Mouse (Mus musculus) G1E (cell line): ENCODE results near the gene Dhcr24. TPM values are rescaled to one million over a fixed set of nuclear protein-coding genes. Genes with fewer than 3 reads are reported as not detected.
A peak's percentile ranks its signal among the peaks of the same experiment; 100 is the strongest.

ENCODE experiments used
- ATAC-seq: 2 replicates; pipeline ENCODE4 v1.8.0; 2016; ENCODE audit warnings: mild to moderate bottlenecking; ENCODE audit not compliant: insufficient number of reproducible peaks, poor library complexity, low FRiP score, severe bottlenecking; ENCODE audit errors: extremely low read depth
- DNase-seq: peaks from one replicate; pipeline ENCODE4 v3.0.0; 2012; ENCODE audit warnings: low spot score
- H3K27me3 ChIP-seq: 2 replicates; pipeline ENCODE4 v1.6.1; 2012; ENCODE audit warnings: mild to moderate bottlenecking, low read length, inconsistent platforms; ENCODE audit not compliant: insufficient read depth
- H3K36me3 ChIP-seq: replicated peaks from 2 replicates; pipeline ENCODE3; 2012; ENCODE audit warnings: mild to moderate bottlenecking, inconsistent platforms
- H3K4me1 ChIP-seq: 2 replicates; pipeline ENCODE4 v1.6.1; 2012; ENCODE audit warnings: low read depth, low read length, inconsistent platforms, mixed read lengths; ENCODE audit not compliant: insufficient read depth
- H3K4me3 ChIP-seq: 2 replicates; pipeline ENCODE4 v1.5.1; 2012; ENCODE audit warnings: low read depth, mild to moderate bottlenecking, inconsistent platforms, low read length, moderate library complexity, mixed read lengths
- H3K9me3 ChIP-seq: replicated peaks from 2 replicates; pipeline ENCODE4 v1.6.1; 2012; ENCODE audit warnings: inconsistent platforms
- CTCF ChIP-seq: IDR thresholded peaks from 2 replicates; pipeline ENCODE4 v1.5.1; 2012; ENCODE audit warnings: low read depth, low read length, inconsistent platforms, mixed read lengths
- GATA1 ChIP-seq: IDR thresholded peaks from 2 replicates; pipeline ENCODE4 v1.6.1; 2012; ENCODE audit warnings: borderline replicate concordance, low read length, inconsistent platforms, mixed read lengths
- GATA2 ChIP-seq: IDR thresholded peaks from 2 replicates; pipeline ENCODE4 v1.6.1; 2012; ENCODE audit warnings: low read depth, low read length, inconsistent platforms, borderline replicate concordance
- POLR2AphosphoS5 ChIP-seq: IDR thresholded peaks from 2 replicates; pipeline ENCODE4 v1.6.1; 2012; ENCODE audit warnings: low read depth, low read length, inconsistent platforms; ENCODE audit not compliant: insufficient replicate concordance
- TAL1 ChIP-seq: conservative IDR thresholded peaks from 2 replicates; pipeline ENCODE4 v1.6.1; 2012; ENCODE audit warnings: low read depth, low read length, inconsistent platforms, mixed read lengths
- polyA plus RNA-seq: library from polyadenylated mRNA; stranded (reverse); fragments of >175 nt; gene quantifications from 2 replicates; pipeline ENCODE4 v1.2.3, GENCODE M21; 2012
- total RNA-seq, 2 experiments: library from RNA; stranded (forward) in 1 of 2; stranded (reverse) in 1 of 2; fragments of 200-1000 nt in 1 of 2; fragments of >200 nt in 1 of 2; fragmentation: Nextera tagmentation in 1 of 2; gene quantifications; 2 replicates each; pipeline ENCODE4 v1.2.3; 2014 to 2017

The Dhcr24 gene
- total and polyA plus RNA-seq, 3 experiments, result 15.4 to 43.4 (median 33.2) TPM

- TF ChIP-seq TAL1, result no peak
- TF ChIP-seq CTCF, result no peak
- no peak for TF ChIP-seq GATA2
- TF ChIP-seq GATA1, result no peak
- TF ChIP-seq POLR2AphosphoS5, result no peak
- no peak for ATAC-seq
Measured at GRCm38 (mm10) chr4:106607905-106608304, 47.1 kb downstream of the Dhcr24 start.

DNA sequence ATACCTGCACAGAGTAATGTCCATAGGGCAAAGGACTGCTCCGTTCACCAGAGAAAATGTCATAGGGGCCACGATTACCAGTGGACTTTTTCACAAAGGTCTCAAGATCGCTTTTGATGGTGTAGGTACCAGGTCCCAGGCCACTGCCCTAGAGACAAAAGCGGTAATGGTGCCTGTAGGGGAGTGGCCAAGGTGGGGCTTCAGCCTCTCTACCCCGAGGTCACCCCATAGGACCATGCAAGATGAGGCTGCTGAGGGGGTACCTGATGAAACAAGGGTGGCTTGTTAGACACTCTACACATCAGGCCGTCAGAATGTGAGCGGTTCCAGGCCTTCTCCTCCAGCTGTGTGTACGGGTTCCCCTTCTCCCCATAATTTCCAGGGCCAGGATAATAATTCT lies 52.3 kb downstream of the Dhcr24 start:
- H3K36me3 ChIP-seq, result no peaks in the 10 kb centered on the region
- peaks cover 55% of the 10 kb centered on the region for H3K4me1 ChIP-seq
- H3K27me3 ChIP-seq, result peaks cover 27% of the 10 kb centered on the region
- DNase-seq (no peak), ATAC-seq (no peak)
- no peak for TF ChIP-seq CTCF
- TF ChIP-seq GATA2, result no peak
- no peak for TF ChIP-seq GATA1
- TF ChIP-seq POLR2AphosphoS5, result no peak
- TF ChIP-seq TAL1, result no peak
- no peak overlapping the region for H3K4me3 ChIP-seq
- no peaks in the 10 kb centered on the region for H3K9me3 ChIP-seq

More at GRCm38 (mm10) chr4:106607905-106608304, 47.1 kb downstream of the Dhcr24 start:
- Histone ChIP-seq H3K4me1 (peaks cover 13% of the 10 kb centered on the region), H3K36me3 (no peaks in the 10 kb centered on the region), H3K9me3 (no peaks in the 10 kb centered on the region; the same call in 1 of the 2 replicates), H3K27me3 (peaks cover 5% of the 10 kb centered on the region; the same call in 1 of the 2 replicates), H3K4me3 (no peak overlapping the region)
- no peak for DNase-seq

DNA sequence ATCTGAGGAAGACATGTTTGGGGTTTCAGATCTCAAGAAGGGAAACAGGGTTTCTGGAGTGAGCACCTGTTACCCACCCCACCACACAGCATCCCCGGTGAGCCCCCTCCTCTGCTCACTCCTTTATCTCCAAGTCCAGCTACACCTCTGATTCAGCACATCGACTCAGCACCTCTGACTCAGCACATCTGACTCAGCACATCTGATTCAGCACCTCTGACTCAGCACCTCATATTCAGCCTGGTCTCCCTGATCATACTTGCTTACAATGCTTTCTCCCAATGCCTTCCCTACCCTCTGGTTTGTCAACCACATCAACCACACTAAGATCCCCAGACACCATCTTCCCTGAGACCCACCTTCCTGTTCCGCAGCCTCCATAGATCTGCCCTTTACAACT lies 52.7 kb downstream of the Dhcr24 start:
- peak; percentile 55 for TF ChIP-seq TAL1
- no peak for TF ChIP-seq GATA1
- TF ChIP-seq POLR2AphosphoS5, result no peak
- no peak for TF ChIP-seq CTCF
- no peak for TF ChIP-seq GATA2
- Histone ChIP-seq H3K36me3 (no peaks in the 10 kb centered on the region), H3K9me3 (no peaks in the 10 kb centered on the region), H3K4me3 (peak overlapping the region; percentile 8; the same call in 1 of the 2 replicates), H3K27me3 (peaks cover 27% of the 10 kb centered on the region), H3K4me1 (peaks cover 55% of the 10 kb centered on the region)
- ATAC-seq, result peak; percentile 59
- peak; percentile 16 for DNase-seq

DNA sequence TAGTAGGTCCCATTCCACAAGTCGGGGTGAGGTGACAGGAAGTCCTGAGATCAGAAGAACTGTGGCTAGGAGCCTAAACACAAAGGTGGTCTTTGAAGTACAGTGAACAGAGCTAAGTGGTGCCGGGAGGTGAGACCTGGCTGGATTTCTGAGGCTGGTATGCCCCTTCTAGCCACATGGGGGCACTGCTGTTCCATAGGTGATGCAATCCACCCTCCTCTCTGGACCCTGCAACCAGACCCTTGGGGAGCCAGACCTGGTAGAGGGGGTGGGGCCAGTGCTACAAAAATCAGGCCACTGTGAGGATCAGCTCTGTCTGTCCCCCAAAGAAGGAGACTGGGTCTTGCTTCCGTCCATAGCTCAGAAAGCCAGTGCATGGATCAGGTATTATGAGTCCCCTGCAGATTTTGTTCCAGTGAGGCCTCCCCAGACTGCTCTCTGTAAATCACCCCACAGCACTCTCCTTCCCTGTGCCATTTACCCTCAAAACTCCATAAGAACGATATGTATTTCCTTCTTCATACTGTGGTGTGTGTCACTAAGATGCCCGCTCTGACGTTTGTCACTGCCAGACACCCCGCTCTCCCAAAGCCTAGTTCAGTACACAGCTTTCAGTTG lies 53.5 kb downstream of the Dhcr24 start:
- Histone ChIP-seq H3K36me3 (no peaks in the 10 kb centered on the region), H3K27me3 (peaks cover 30% of the 10 kb centered on the region), H3K4me1 (peaks cover 55% of the 10 kb centered on the region), H3K4me3 (peak overlapping the region; percentile 8; the same call in 1 of the 2 replicates), H3K9me3 (no peaks in the 10 kb centered on the region)
- DNase-seq, result peak; percentile 59
- no peak for TF ChIP-seq TAL1
- peak; percentile 91 for TF ChIP-seq CTCF
- TF ChIP-seq POLR2AphosphoS5, result no peak
- no peak for TF ChIP-seq GATA2
- ATAC-seq, result 0 out of 2 replicates have a peak, but pooled peaks have one; percentile 52

GRCm38 (mm10) chr4:106614881-106615280 lies 54.0 kb downstream of the Dhcr24 start:
- Histone ChIP-seq H3K4me1 (peaks cover 51% of the 10 kb centered on the region), H3K4me3 (no peak overlapping the region), H3K9me3 (no peaks in the 10 kb centered on the region), H3K27me3 (peaks cover 30% of the 10 kb centered on the region), H3K36me3 (no peaks in the 10 kb centered on the region)
- DNase-seq (no peak), ATAC-seq (no peak)
- TF ChIP-seq POLR2AphosphoS5 (no peak), GATA1 (no peak), TAL1 (no peak), GATA2 (no peak), CTCF (no peak)

GRCm38 (mm10) chr4:106615637-106616036 lies 54.8 kb downstream of the Dhcr24 start:
- DNase-seq, result no peak
- TF ChIP-seq CTCF (no peak), POLR2AphosphoS5 (no peak), TAL1 (no peak), GATA1 (no peak), GATA2 (no peak)
- Histone ChIP-seq H3K4me1 (peaks cover 47% of the 10 kb centered on the region), H3K9me3 (no peaks in the 10 kb centered on the region), H3K36me3 (no peaks in the 10 kb centered on the region), H3K27me3 (peaks cover 30% of the 10 kb centered on the region), H3K4me3 (no peak overlapping the region)
- no peak for ATAC-seq
